In the genomic region with DNA sequence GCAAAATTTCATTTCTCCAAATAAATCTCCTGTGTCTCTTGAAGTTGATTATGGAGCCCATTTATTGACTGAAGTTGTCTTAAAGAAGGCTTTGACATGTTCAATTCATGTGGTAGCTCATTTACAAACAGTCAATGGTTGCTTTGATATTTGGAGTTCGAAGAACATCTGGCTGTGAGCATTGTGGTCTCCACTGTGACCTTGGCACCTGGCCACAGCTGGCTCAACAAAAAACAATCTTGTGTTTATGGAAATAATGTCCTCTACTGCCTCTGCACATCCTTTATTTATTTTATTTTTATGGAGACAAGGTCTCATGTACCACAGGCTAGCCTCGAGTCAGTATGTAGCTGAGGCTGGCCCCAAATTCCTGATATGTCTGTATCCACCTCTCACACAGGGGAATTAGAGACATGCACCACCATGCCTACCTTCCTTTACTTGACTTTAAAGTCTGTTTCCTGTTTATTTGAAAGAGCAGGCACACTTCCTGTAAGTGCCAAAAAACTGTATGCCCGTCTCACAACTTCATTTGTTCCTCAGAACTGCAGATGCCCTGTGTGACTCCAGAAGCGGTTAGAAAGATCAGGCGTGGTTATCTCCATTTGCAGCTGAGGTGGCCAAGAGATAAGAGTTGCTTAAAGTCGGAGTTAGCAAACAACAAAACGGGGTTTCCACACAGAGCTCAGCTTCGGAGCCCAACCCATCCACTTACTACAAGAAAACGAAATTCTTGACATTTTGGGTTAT, we compare ENCODE assay signal across 9 mouse cellular contexts. TPM values are rescaled to one million over a fixed set of nuclear protein-coding genes. Genes with fewer than 3 reads are reported as not detected.
DNase-seq lines count a peak whose midpoint lies in the region.
"Had no signal": no experiment of that assay in that cellular context is flagged by ENCODE, and none has a peak within 500 bp of the region (broad histone marks: within the 10 kb centered on the region; RNA-seq: fewer than 3 reads in every experiment).

A gene (plus strand): TSS at position 516 of the 750 bp plus-strand sequence.

- no peak for DNase-seq in urinary bladder, adult 2 months (ENCODE audit: low spot score)
- no peak for DNase-seq in urinary bladder, postnatal 10 days (ENCODE audit: low spot score)
- peak; percentile 78 for DNase-seq in liver
- DNase-seq in natural killer cell, adult 2 months (ENCODE audit: low spot score in 2 of 2) = peak; percentile 67 to 73
- DNase-seq in thymus, postnatal 4 days = peak; percentile 64
- DNase-seq in left cerebral cortex, postnatal 14 days (ENCODE audit: low spot score in 2 of 2) = no peak
- DNase-seq in kidney, postnatal 25 days = no peak
- no peak for DNase-seq in kidney, postnatal 14 days
- DNase-seq: heart, postnatal 14 days had no signal

- intact Hi-C loops in left cerebral cortex, postnatal 14 days (cut with DNase I) = no loop called here

RNA-seq across cellular contexts. Expression of the gene that starts here (rescaled TPM):
- polyA plus RNA-seq in urinary bladder, adult 2 months (2012; rRNA removed) = 181 and 198 TPM in 2 replicates
- total RNA-seq in left cerebral cortex, postnatal 14 days (2021) = under 1 TPM; 0.15 to 0.21 TPM

Comparison
In these comparisons a context has a peak if more than half of its experiments do, and no peak if none do; other contexts are left out.
1. DNase-seq: peak in liver (single experiment), natural killer cell, adult 2 months (2 of 2) and thymus, postnatal 4 days (single experiment); none in urinary bladder, adult 2 months (single experiment), urinary bladder, postnatal 10 days (single experiment), left cerebral cortex, postnatal 14 days (0 of 2), kidney, postnatal 25 days (0 of 2) and kidney, postnatal 14 days (single experiment).